Mouse (Mus musculus): ENCODE results near the gene Hus1b.

GRCm38 (mm10) chr13:30931613-30932012 is 15.9 kb downstream of the Hus1b start:
- no peak for TF ChIP-seq CTCF (IDR thresholded peaks at IDR 0.05; ENCODE audit: low read depth)
- TF ChIP-seq EP300 (IDR thresholded peaks at IDR 0.05; ENCODE audit: low read depth), result no peak

All from liver, postnatal 0 days (tissue).